Mouse (Mus musculus) myocyte (in vitro differentiated cells): Measurements from ENCODE around the gene Rsl24d1. TPM values are rescaled to one million over a fixed set of nuclear protein-coding genes. Genes with fewer than 3 reads are reported as not detected.

Source experiments
- H3K27me3 ChIP-seq: one replicate; pipeline ENCODE4 v1.6.1; 2011; ENCODE audit not compliant: control insufficient read depth, insufficient read depth, insufficient read length
- H3K36me3 ChIP-seq: one replicate; pipeline ENCODE4 v1.6.1; 2011; ENCODE audit not compliant: control insufficient read depth, insufficient read depth
- H3K4me2 ChIP-seq: one replicate; pipeline ENCODE4 v1.6.1; 2011; ENCODE audit warnings: low read depth, control low read depth
- H3K4me3 ChIP-seq: one replicate; pipeline ENCODE4 v1.5.1; 2011; ENCODE audit warnings: mild to moderate bottlenecking, control low read depth, moderate library complexity
- H3K79me2 ChIP-seq: one replicate; pipeline ENCODE4 v1.6.1; 2011; ENCODE audit not compliant: control insufficient read depth, insufficient read depth
- H3ac ChIP-seq: one replicate; pipeline ENCODE4 v1.6.1; 2011; ENCODE audit not compliant: control insufficient read depth, insufficient read length
- CEBPB ChIP-seq: IDR thresholded peaks from 2 replicates; pipeline ENCODE4 v1.6.1; 2011; ENCODE audit warnings: mild to moderate bottlenecking, moderate library complexity; ENCODE audit not compliant: poor library complexity, insufficient read depth, severe bottlenecking
- E2F4 ChIP-seq: IDR thresholded peaks from one replicate; pipeline ENCODE4 v1.6.1; 2011; ENCODE audit warnings: mild to moderate bottlenecking, control low read depth, moderate library complexity; ENCODE audit not compliant: insufficient read depth
- MAX ChIP-seq: IDR thresholded peaks from one replicate; pipeline ENCODE4 v1.6.1; 2011; ENCODE audit warnings: low read depth, mild to moderate bottlenecking, control low read depth
- MYOD1 ChIP-seq, 3 experiments: IDR thresholded peaks; one replicate each; pipeline ENCODE4 v1.6.1; 2011; ENCODE audit warnings: control low read depth in 2 of 3, low read depth in 2 of 3, mild to moderate bottlenecking in 2 of 3, moderate library complexity in 1 of 3; ENCODE audit not compliant: insufficient read length in 2 of 3, control insufficient read depth in 1 of 3
- MYOG ChIP-seq, 3 experiments: IDR thresholded peaks; one replicate each; pipeline ENCODE4 v1.6.1; 2011; ENCODE audit warnings: control low read depth in 2 of 3, low read depth in 2 of 3, mild to moderate bottlenecking in 2 of 3; ENCODE audit not compliant: insufficient read length in 2 of 3, control insufficient read depth in 1 of 3, insufficient read depth in 1 of 3
- POLR2A ChIP-seq: IDR thresholded peaks from one replicate; pipeline ENCODE4 v1.6.1; 2011; ENCODE audit warnings: low read depth, mild to moderate bottlenecking, control low read depth, moderate library complexity; ENCODE audit not compliant: insufficient read length
- POLR2AphosphoS2 ChIP-seq: IDR thresholded peaks from one replicate; pipeline ENCODE4 v1.6.1; 2011; ENCODE audit warnings: low read depth, control low read depth; ENCODE audit not compliant: insufficient read length
- REST ChIP-seq: IDR thresholded peaks from one replicate; pipeline ENCODE4 v1.6.1; 2011; ENCODE audit warnings: mild to moderate bottlenecking, control low read depth, moderate library complexity; ENCODE audit not compliant: insufficient read depth, insufficient read length
- SRF ChIP-seq: IDR thresholded peaks from one replicate; pipeline ENCODE4 v1.6.1; 2011; ENCODE audit warnings: low read depth; ENCODE audit not compliant: control insufficient read depth, insufficient read length
- TCF12 ChIP-seq: IDR thresholded peaks from one replicate; pipeline ENCODE4 v1.6.1; 2011; ENCODE audit warnings: mild to moderate bottlenecking, control low read depth; ENCODE audit not compliant: poor library complexity, insufficient read depth, severe bottlenecking
- TCF3 ChIP-seq: IDR thresholded peaks from one replicate; pipeline ENCODE4 v1.6.1; 2011; ENCODE audit warnings: low read depth, control low read depth; ENCODE audit not compliant: insufficient read length
- USF1 ChIP-seq: IDR thresholded peaks from one replicate; pipeline ENCODE4 v1.6.1; 2011; ENCODE audit warnings: low read depth, mild to moderate bottlenecking, control low read depth, moderate library complexity
- polyA plus RNA-seq: library from polyadenylated mRNA; unstranded; fragments of >200 nt; fragmentation: generic; extraction: Trizol; gene quantifications from one replicate; pipeline ENCODE4 v1.2.1, GENCODE M21; 2012; ENCODE audit warnings: missing spikeins

Gene Rsl24d1
- polyA plus RNA-seq, 1 experiment = 54.7 TPM

DNA sequence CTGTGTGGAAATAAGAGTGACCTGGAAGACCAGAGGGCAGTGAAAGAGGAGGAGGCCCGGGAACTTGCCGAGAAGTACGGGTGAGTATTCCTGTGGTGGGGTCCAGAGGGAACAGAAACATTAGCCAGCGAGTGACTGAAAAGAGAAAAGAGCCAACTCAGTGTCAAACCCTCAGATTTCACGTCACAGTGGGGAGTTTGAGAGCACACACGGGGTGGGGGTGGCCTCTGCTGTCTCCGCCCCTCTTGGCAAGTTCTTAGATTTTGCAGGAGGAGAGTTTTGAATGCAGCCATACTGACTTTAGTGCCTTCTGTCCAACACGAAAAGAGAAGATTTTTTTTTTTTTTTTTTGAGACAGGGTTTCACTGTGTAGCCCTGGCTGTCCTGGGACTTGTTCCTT lies 26.1 kb upstream of the Rsl24d1 start:
- Histone ChIP-seq H3ac (no peak overlapping the region), H3K27me3 (peaks cover 13% of the 10 kb centered on the region), H3K4me2 (no peak overlapping the region), H3K36me3 (no peaks in the 10 kb centered on the region), H3K79me2 (no peaks in the 10 kb centered on the region), H3K4me3 (no peak overlapping the region)
- no peak for TF ChIP-seq MYOD1 (IDR thresholded peaks at IDR 0.05; ENCODE audit: control insufficient read depth in 1 of 3, insufficient read length in 2 of 3, low read depth in 2 of 3)
- no peak for TF ChIP-seq TCF3
- TF ChIP-seq REST = no peak
- no peak for TF ChIP-seq TCF12
- no peak for TF ChIP-seq MAX

- Histone ChIP-seq H3K27me3 (peaks cover 14% of the 10 kb centered on the region), H3ac (no peak overlapping the region), H3K79me2 (no peaks in the 10 kb centered on the region), H3K36me3 (no peaks in the 10 kb centered on the region), H3K4me3 (no peak overlapping the region), H3K4me2 (no peak overlapping the region)
- TF ChIP-seq POLR2AphosphoS2 (no peak), MYOD1 (IDR thresholded peaks at IDR 0.05; ENCODE audit: control insufficient read depth in 1 of 3, insufficient read length in 2 of 3, low read depth in 2 of 3) (no peak), TCF3 (no peak), POLR2A (no peak), USF1 (no peak), E2F4 (no peak), MAX (no peak), MYOG (IDR thresholded peaks at IDR 0.05; ENCODE audit: control insufficient read depth in 1 of 3, insufficient read depth in 1 of 3, insufficient read length in 2 of 3, low read depth in 2 of 3) (no peak), TCF12 (no peak), REST (no peak), SRF (no peak), CEBPB (no peak)
Measured at GRCm38 (mm10) chr9:73087581-73087980, 25.6 kb upstream of the Rsl24d1 start.

DNA sequence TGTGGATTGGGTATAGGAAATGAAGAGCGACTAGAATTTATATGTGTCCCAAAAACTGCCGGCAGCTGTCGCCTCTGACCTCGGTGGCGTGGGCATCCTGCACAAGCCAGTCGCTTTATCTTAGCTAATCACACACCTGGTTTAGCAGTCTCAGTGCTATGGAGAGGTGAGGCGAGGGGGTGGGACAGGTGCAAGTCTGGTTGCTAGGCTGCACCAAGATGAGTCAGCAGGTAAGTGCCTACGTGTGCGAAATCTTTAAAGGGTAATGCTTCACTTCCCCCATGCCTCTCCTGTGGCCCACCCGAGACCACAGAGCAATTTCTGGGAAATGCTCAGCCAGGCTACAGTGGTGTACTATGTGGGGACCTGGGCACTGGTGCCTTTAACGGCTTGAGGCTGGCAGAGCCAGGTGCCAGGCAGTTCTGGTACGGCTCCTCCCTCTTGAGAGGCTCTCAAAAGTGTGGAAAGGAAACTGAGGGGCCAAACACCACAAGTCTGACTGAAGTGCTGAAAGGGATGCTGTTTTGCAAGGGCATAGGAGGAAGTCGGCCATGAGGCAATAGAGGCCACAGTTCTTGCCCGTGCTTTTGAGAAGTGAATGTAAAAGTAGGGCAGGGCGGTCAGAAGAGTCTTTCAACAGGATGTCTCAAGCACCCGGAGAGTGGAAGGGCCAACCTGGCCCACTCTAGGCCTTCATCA lies 23.9 kb upstream of the Rsl24d1 start:
- Histone ChIP-seq H3K36me3 (no peaks in the 10 kb centered on the region), H3K79me2 (no peaks in the 10 kb centered on the region), H3K27me3 (peaks cover 22% of the 10 kb centered on the region), H3ac (no peak overlapping the region), H3K4me2 (no peak overlapping the region), H3K4me3 (no peak overlapping the region)
- TF ChIP-seq MAX (no peak), TCF3 (no peak), USF1 (no peak), MYOG (IDR thresholded peaks at IDR 0.05; ENCODE audit: control insufficient read depth in 1 of 3, insufficient read depth in 1 of 3, insufficient read length in 2 of 3, low read depth in 2 of 3) (no peak), POLR2A (no peak), E2F4 (no peak), TCF12 (no peak), CEBPB (no peak), SRF (no peak), REST (no peak), MYOD1 (IDR thresholded peaks at IDR 0.05; ENCODE audit: control insufficient read depth in 1 of 3, insufficient read length in 2 of 3, low read depth in 2 of 3) (no peak), POLR2AphosphoS2 (no peak)

GRCm38 (mm10) chr9:73090121-73090520 lies 23.1 kb upstream of the Rsl24d1 start:
- TF ChIP-seq POLR2AphosphoS2 (no peak), TCF3 (no peak), POLR2A (no peak), MAX (no peak), MYOD1 (IDR thresholded peaks at IDR 0.05; ENCODE audit: control insufficient read depth in 1 of 3, insufficient read length in 2 of 3, low read depth in 2 of 3) (no peak), TCF12 (no peak), E2F4 (no peak), REST (no peak), CEBPB (no peak), USF1 (no peak), SRF (no peak), MYOG (IDR thresholded peaks at IDR 0.05; ENCODE audit: control insufficient read depth in 1 of 3, insufficient read depth in 1 of 3, insufficient read length in 2 of 3, low read depth in 2 of 3) (no peak)
- Histone ChIP-seq H3K4me2 (no peak overlapping the region), H3K36me3 (no peaks in the 10 kb centered on the region), H3ac (no peak overlapping the region), H3K27me3 (peaks cover 29% of the 10 kb centered on the region), H3K79me2 (no peaks in the 10 kb centered on the region), H3K4me3 (no peak overlapping the region)

- Histone ChIP-seq H3ac (no peak overlapping the region), H3K36me3 (no peaks in the 10 kb centered on the region), H3K79me2 (no peaks in the 10 kb centered on the region), H3K27me3 (peaks cover 37% of the 10 kb centered on the region), H3K4me3 (no peak overlapping the region), H3K4me2 (no peak overlapping the region)
- TF ChIP-seq TCF12 = no peak
- TF ChIP-seq CEBPB = no peak
- TF ChIP-seq MYOD1 (IDR thresholded peaks at IDR 0.05; ENCODE audit: control insufficient read depth in 1 of 3, insufficient read length in 2 of 3, low read depth in 2 of 3) = no peak
- no peak for TF ChIP-seq USF1
- TF ChIP-seq E2F4 = no peak
- TF ChIP-seq MYOG (IDR thresholded peaks at IDR 0.05; ENCODE audit: control insufficient read depth in 1 of 3, insufficient read depth in 1 of 3, insufficient read length in 2 of 3, low read depth in 2 of 3) = no peak
- TF ChIP-seq SRF = no peak
- no peak for TF ChIP-seq REST
- no peak for TF ChIP-seq TCF3
- TF ChIP-seq MAX = no peak
- TF ChIP-seq POLR2A = no peak
- no peak for TF ChIP-seq POLR2AphosphoS2
Measured at GRCm38 (mm10) chr9:73091747-73092146, 21.5 kb upstream of the Rsl24d1 start.
